Mouse (Mus musculus) kidney, postnatal 14 days (tissue): Measurements from ENCODE around the gene Tbc1d22a.
A peak's percentile ranks its signal among the peaks of the same experiment; 100 is the strongest.

Experiments
- DNase-seq: peaks from one replicate; pipeline ENCODE4 v3.0.0; 2022; ENCODE audit warnings: mixed read lengths

Gene Tbc1d22a

GRCm38 (mm10) chr15:86238076-86238475 lies 23.8 kb downstream of the Tbc1d22a start:
- no peak for DNase-seq

DNA sequence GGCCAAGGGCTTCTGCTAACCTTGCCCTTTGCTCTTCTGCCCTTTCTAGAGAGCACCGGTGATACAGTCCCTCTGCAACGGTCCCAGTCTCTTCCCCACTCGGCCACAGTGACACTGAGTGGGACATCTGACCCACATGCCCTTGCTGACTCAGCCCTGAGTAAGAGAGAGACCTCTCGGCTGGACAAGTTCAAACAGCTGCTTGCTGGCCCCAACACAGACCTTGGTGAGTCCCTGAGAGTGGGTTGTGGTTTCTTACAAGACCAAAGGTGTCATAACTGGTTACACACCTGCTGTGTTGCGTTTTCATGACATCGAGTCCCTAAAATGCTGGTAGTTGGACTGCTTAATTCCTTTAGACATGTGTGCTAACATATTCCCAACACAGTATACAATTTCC lies 24.8 kb downstream of the Tbc1d22a start:
- DNase-seq: no peak

DNA sequence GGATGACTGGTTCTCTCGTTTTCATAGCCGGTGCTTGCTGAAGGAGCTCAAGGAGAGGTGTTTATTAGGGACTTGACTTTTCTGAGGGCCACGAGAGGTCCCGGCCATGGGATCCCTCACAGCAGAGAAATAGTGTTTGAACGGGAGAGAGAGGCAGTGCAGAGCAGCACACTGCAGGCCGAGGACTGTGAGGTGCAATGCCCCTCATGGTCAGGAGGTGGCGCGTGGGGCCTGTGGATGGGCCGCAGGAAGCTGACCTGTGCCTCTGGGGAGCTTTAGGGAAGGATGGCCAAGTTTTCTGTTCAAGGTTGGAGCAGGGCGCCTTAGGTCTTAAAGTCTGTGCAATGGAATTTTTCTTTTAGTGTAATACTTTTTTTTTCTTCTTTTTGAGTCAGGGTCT lies 25.5 kb downstream of the Tbc1d22a start:
- peak; percentile 72 for DNase-seq

- peak; percentile 71 for DNase-seq
Measured at GRCm38 (mm10) chr15:86243708-86244107, 29.4 kb downstream of the Tbc1d22a start.

DNA sequence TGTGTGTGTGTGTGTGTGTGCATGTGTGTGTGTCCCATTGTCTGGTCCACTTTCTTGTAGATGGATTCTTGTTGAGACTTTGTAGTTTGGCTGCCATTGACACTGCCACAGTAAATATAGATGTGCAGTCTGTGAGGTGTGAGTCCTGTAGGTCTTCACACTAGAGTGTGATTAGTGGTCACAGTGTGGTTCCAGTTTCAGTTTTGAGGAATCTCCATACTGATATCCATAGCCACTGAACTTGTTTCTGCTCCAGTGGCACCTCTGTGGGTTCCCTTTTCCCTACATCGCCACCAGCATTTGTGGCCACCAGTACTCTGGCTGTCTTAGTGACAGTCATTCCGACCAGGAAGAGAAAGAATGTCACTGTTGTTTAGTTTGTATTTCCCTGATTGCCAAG lies 30.1 kb downstream of the Tbc1d22a start:
- DNase-seq: no peak

GRCm38 (mm10) chr15:86250269-86250668 lies 36.0 kb downstream of the Tbc1d22a start:
- peak; percentile 50 for DNase-seq

DNA sequence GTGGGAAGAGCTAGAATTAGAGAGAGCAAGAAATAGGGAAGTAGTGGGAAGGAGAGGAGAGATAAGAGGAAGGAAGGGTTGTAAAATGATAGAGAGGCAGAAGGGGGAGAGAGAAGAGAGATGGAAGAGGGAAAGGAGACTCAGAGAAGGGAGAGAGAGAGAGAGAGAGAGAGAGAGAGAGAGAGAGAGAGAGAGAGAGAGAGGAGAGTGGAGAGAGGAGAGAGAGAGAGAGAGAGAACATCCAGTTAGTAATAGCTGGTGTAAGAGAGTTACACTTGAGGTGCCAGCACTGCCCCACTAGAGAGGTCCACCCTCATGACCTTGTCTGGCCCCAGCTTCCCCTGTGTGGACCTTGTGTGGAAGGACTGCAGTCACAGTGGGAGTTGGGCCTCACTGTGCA lies 37.9 kb downstream of the Tbc1d22a start:
- no peak for DNase-seq

DNA sequence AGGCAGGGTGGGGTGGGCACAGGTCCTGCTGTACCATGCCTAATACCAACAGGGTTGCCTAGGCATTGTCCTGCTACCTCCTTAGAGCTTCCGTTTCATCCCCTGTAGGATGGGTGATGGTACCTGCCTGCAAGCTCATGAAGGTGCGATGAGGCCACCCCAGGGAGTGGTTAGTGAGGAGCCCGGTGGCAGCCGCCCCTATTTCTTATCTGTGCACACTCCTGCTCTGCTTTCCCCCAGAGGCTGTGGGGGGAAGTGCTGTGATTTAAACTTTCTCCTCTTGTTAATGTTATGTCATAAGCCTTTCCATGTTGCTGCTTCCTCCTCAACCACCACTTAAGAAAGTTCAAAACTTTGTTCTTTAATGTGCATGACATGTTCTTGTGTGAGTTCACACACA lies 38.4 kb downstream of the Tbc1d22a start:
- no peak for DNase-seq

DNA sequence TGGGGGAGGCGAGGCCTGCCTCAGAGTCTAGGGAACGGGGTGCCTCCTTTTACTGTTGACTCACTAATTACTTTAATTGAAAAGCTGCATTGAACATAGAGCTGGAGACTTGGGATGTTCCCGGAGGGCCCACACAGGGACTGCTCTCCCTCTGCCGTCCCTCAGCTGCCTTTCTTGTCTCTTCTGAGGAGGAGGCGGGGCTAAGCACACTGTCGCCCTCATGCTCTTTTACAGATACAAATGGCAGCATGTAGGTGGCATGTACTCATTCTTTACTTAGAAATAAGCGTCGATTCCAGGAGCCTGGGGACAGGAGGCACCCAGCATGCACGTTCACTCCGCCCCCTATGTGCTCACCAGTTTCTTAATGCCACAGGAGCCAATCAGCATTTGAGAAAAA lies 39.2 kb downstream of the Tbc1d22a start:
- DNase-seq: no peak

DNA sequence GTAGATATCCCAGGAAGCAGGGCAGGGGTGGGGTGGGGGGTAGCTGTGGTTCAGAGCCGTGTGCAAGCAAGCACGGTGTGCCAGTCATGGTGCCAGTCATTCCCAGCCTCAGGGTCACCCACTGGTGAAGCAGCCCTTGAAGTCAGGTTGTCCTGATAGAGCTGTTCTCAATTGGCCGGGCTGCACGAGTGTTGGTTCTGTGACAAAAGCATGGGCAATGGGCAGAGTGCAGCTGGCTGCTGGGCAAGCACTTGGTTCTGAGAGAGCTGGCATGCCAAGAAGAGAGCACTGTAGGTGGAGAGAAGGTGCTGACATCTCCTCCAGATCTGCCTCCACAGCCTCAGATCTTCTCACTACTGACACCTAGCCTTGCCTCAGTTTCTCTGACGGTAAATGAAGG lies 41.9 kb downstream of the Tbc1d22a start:
- no peak for DNase-seq

DNA sequence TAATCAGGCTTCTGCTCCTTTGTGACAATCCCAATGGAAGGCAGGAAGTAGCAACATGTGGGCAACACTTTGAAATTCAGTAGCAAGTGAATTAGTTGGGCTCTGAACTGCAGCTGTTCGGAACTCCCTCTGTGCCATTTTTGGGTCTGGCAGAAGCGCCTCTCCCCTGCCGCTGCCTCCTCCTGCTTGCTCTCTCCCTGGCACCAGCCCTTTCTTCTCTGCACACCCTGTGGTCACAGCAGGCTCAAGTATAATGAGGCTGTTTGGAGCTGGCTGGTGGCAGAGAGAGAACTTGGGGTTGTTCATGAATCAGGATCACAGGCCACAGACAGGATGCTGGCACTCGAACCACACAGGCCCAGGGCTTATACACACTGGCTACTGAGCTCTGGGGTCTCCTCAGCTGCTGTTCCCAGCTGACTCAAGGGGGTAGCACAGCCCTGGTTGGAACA lies 42.5 kb downstream of the Tbc1d22a start:
- DNase-seq: no peak

GRCm38 (mm10) chr15:86257916-86258685 lies 43.8 kb downstream of the Tbc1d22a start:
- no peak for DNase-seq

- DNase-seq: no peak
Measured at GRCm38 (mm10) chr15:86259233-86259632, 45.0 kb downstream of the Tbc1d22a start.

DNA sequence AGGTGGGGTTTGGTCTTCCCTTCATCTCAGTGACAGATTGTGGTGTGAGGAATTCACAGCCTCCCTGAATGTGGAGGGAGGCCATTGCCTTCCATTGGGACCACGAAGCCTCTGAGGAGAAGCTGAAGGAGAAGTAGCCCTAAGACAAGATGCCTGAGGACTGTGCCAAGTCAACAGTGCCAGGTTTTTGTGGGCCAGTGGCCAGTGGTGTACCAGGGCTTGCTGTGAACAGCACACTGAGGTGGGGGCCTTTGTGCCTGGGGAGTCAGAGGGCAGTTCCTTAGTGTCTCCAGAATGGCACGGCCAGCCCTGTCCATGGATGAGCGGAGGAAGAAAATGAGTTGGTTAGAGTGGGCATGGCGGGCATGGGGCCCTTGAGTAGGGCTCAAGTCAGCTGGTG lies 45.9 kb downstream of the Tbc1d22a start:
- DNase-seq: no peak

DNA sequence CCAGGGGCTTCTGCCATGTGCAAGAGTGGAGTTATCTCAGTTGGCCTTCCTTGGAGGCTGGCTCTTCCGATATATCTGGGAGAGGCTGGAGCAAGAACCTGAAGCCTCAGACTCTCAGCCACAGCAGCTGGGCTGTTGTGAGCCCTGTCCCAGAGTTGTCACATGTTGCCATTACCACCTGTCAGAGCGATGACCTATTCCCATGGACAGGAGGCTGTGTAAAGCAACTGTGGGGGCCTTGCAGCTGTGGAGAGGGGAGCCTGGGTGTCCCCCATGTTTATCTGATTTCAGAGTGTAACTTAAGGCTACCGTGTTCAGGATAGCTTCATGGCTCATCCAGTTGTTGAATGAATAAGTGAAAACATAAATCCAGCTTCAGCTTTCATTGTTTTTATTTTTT lies 50.1 kb downstream of the Tbc1d22a start:
- DNase-seq: no peak

DNA sequence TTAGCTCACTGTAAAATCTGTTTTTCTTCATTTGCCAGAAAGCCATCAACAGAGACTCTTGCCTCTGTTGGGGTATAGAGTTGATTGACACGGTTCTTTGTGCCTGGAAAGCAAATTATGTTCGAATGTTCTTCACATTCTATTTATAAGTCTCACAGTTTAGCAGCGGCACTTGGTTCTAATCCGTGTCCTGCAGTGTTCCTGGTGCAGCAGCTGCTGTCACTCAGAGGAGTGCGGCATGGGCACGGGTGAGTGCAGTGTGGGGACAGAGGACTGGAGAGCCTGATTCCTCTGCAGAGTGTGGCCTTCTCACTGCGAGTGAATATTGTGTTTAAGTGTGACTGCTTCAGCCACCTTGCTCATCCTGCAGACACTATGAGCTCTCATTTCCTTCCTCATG lies 50.5 kb downstream of the Tbc1d22a start:
- DNase-seq: no peak

GRCm38 (mm10) chr15:86266975-86267374 lies 52.7 kb downstream of the Tbc1d22a start:
- no peak for DNase-seq

- DNase-seq: no peak
Measured at GRCm38 (mm10) chr15:86268526-86268925, 54.3 kb downstream of the Tbc1d22a start.

GRCm38 (mm10) chr15:86275754-86276153 lies 61.5 kb downstream of the Tbc1d22a start:
- no peak for DNase-seq

GRCm38 (mm10) chr15:86276538-86277264 lies 62.4 kb downstream of the Tbc1d22a start:
- DNase-seq: no peak

DNA sequence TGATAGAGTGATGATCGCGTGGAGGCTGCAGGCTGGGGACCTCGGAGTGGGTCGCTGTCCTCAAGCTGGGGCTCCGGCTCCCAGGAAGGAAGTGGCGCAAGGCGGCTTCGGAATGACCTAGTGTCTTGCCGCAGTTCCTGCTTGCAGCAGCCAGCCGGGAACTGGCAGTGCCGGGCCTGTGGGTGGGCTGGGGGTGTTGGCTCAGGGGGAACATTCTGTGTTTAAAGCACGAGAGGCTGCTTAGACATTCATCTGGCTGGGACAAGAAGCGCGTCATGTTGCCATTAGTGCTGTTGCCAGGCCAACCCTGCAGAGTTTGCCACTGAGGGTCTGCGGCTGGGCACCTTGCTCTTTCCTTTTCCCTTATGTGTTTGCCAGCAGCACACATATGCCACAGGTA lies 63.2 kb downstream of the Tbc1d22a start:
- peak; percentile 13 for DNase-seq

GRCm38 (mm10) chr15:86279059-86279974 lies 65.1 kb downstream of the Tbc1d22a start:
- peak; percentile 24 for DNase-seq

- no peak for DNase-seq
Measured at GRCm38 (mm10) chr15:86280137-86280536, 65.9 kb downstream of the Tbc1d22a start.
